Mouse (Mus musculus): ENCODE results near the gene Wdr31.

DNA sequence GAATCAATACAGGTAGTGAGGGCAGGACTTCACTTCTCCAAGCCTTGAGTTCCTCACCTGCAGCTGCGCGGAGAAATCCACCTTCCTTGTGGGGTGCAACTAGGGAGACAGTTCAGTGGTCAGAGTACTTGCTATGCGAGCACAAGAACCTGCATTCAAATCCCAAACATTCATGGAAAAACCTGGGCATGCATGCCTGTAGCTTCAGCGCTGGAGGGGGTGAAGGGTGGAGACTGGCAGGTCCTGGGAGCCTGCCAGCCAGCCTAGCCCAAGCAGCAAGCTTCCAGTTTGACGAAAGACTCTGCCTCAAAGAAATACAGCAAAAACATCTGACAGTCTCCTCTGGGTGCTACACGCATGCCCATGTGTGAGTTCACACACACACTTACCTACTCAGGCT, 35.6 kb downstream of the Wdr31 start, which contains the start of gene Rnf183:
- no peak for TF ChIP-seq CTCF (IDR thresholded peaks at IDR 0.05; ENCODE audit: extremely low read depth, insufficient read depth, low read length)
- no peak for TF ChIP-seq POLR2A (IDR thresholded peaks at IDR 0.05; ENCODE audit: extremely low read depth, insufficient read depth, low read length)

All from cortical plate, adult 2 months (tissue).